Mouse (Mus musculus) CH12.LX (cell line): ENCODE measurements at regions not wholly inside any gene's neighbourhood (a gene's known extent, or its start where the extent isn't known, plus 50 kb on each side); places are given as distances from the start of the nearest gene placed in this dataset.

ENCODE experiments used
- DNase-seq: peaks from one replicate; pipeline ENCODE4 v3.0.0-alpha.2; 2013; ENCODE audit errors: extremely low read depth
- H3K27ac ChIP-seq: 2 replicates; pipeline ENCODE4 v1.5.1; 2012; ENCODE audit warnings: low read depth, mild to moderate bottlenecking, control low read depth, moderate library complexity; ENCODE audit not compliant: insufficient read depth
- H3K27me3 ChIP-seq: replicated peaks from 2 replicates; pipeline ENCODE3; 2012; ENCODE audit warnings: inconsistent platforms
- H3K36me3 ChIP-seq, 2 experiments: replicated peaks in 1 of 2; 2 replicates each; pipeline versions ENCODE3 to v1.6.1; 2012; ENCODE audit warnings: inconsistent platforms in 1 of 2, low read length in 1 of 2, mild to moderate bottlenecking in 1 of 2, mixed read lengths in 1 of 2, moderate library complexity in 1 of 2; ENCODE audit not compliant: control insufficient read depth in 1 of 2, insufficient read depth in 1 of 2
- H3K4me1 ChIP-seq, 2 experiments: 2 replicates each; pipeline ENCODE4 v1.6.1; 2012; ENCODE audit warnings: inconsistent platforms in 1 of 2, moderate library complexity in 1 of 2; ENCODE audit not compliant: insufficient read depth in 2 of 2, control insufficient read depth in 1 of 2
- H3K4me2 ChIP-seq: 2 replicates; pipeline ENCODE4 v1.6.1; 2012; ENCODE audit warnings: low read depth, mild to moderate bottlenecking, control low read depth; ENCODE audit not compliant: poor library complexity, insufficient read depth, severe bottlenecking
- H3K4me3 ChIP-seq, 3 experiments: fragments of 150-350 bp in 1 of 3; sonication (generic) in 1 of 3; replicated peaks in 1 of 3; 2 replicates each; pipeline versions ENCODE3 to v1.5.1; 2011 to 2012; ENCODE audit warnings: low read depth in 2 of 3, low read length in 2 of 3, mild to moderate bottlenecking in 2 of 3, moderate library complexity in 2 of 3, control low read depth in 1 of 3, improper control_type of control experiment in 1 of 3, inconsistent platforms in 1 of 3, mixed read lengths in 1 of 3; ENCODE audit not compliant: poor library complexity in 1 of 3
- H3K79me2 ChIP-seq: replicated peaks from 2 replicates; pipeline ENCODE4 v1.6.1; 2012; ENCODE audit warnings: mild to moderate bottlenecking, moderate library complexity; ENCODE audit not compliant: control insufficient read depth, poor library complexity, insufficient read depth, severe bottlenecking; ENCODE audit errors: extremely low read depth
- H3K9ac ChIP-seq: 2 replicates; pipeline ENCODE4 v1.6.1; 2012; ENCODE audit warnings: low read depth, mild to moderate bottlenecking, control low read depth, moderate library complexity; ENCODE audit not compliant: insufficient read depth
- H3K9me3 ChIP-seq: replicated peaks from 2 replicates; pipeline ENCODE3; 2012; ENCODE audit warnings: low read length, inconsistent platforms, mixed read lengths
- BHLHE40 ChIP-seq: IDR thresholded peaks from 2 replicates; pipeline ENCODE4 v1.6.1; 2011; ENCODE audit warnings: mild to moderate bottlenecking, low read depth, low read length, improper control_type of control experiment
- CHD1 ChIP-seq: IDR thresholded peaks from 2 replicates; pipeline ENCODE4 v1.6.1; 2012; ENCODE audit warnings: low read depth, low read length, improper control_type of control experiment, inconsistent platforms
- ETS1 ChIP-seq: conservative IDR thresholded peaks from 2 replicates; pipeline ENCODE4 v1.6.1; 2012; ENCODE audit warnings: low read depth, mild to moderate bottlenecking, inconsistent platforms, low read length, improper control_type of control experiment, moderate library complexity
- GABPA ChIP-seq: IDR thresholded peaks from 2 replicates; pipeline ENCODE4 v1.6.1; 2012; ENCODE audit warnings: low read depth, low read length, improper control_type of control experiment, inconsistent platforms; ENCODE audit not compliant: insufficient replicate concordance
- IRF4 ChIP-seq: IDR thresholded peaks from 2 replicates; pipeline ENCODE4 v1.6.1; 2014; ENCODE audit warnings: low read depth, mild to moderate bottlenecking, inconsistent platforms, low read length, improper control_type of control experiment
- MAFK ChIP-seq: IDR thresholded peaks from 2 replicates; pipeline ENCODE4 v1.6.1; 2011; ENCODE audit warnings: low read length, improper control_type of control experiment; ENCODE audit not compliant: insufficient replicate concordance
- MXI1 ChIP-seq: IDR thresholded peaks from 2 replicates; pipeline ENCODE4 v1.6.1; 2011; ENCODE audit warnings: mild to moderate bottlenecking, low read depth, low read length, improper control_type of control experiment
- PAX5 ChIP-seq: IDR thresholded peaks from 2 replicates; pipeline ENCODE4 v1.6.1; 2012; ENCODE audit warnings: low read length, inconsistent platforms, mixed read lengths
- POLR2A ChIP-seq: IDR thresholded peaks from 2 replicates; pipeline ENCODE4 v1.6.1; 2011; ENCODE audit warnings: low read depth, mild to moderate bottlenecking, improper control_type of control experiment, low read length
- RAD21 ChIP-seq: IDR thresholded peaks from 2 replicates; pipeline ENCODE4 v1.6.1; 2011; ENCODE audit warnings: low read depth, mild to moderate bottlenecking, low read length, improper control_type of control experiment, moderate library complexity
- TCF12 ChIP-seq: IDR thresholded peaks from 2 replicates; pipeline ENCODE4 v1.6.1; 2014; ENCODE audit warnings: low read depth, mild to moderate bottlenecking, inconsistent platforms, low read length, improper control_type of control experiment
- UBTF ChIP-seq: IDR thresholded peaks from 2 replicates; pipeline ENCODE4 v1.6.1; 2012; ENCODE audit warnings: low read depth, mild to moderate bottlenecking, inconsistent platforms, low read length, improper control_type of control experiment, moderate library complexity
- USF1 ChIP-seq: IDR thresholded peaks from 2 replicates; pipeline ENCODE4 v1.6.1; 2014; ENCODE audit warnings: low read depth, mild to moderate bottlenecking, inconsistent platforms, low read length, improper control_type of control experiment
- USF2 ChIP-seq: conservative IDR thresholded peaks from 2 replicates; pipeline ENCODE4 v1.6.1; 2011; ENCODE audit warnings: low read depth, low read length, improper control_type of control experiment
- ZC3H11A ChIP-seq: IDR thresholded peaks from 2 replicates; pipeline ENCODE4 v1.6.1; 2012; ENCODE audit warnings: low read depth, mild to moderate bottlenecking, inconsistent platforms, low read length, improper control_type of control experiment
- ZKSCAN1 ChIP-seq: IDR thresholded peaks from 2 replicates; pipeline ENCODE4 v1.6.1; 2012; ENCODE audit warnings: low read depth, inconsistent platforms, low read length, improper control_type of control experiment, borderline replicate concordance
- dilution Hi-C: fragments of 300-500 bp; cut with MboI; formaldehyde crosslinking; loops from 2 replicates; pipeline ENCODE4 v1.14.3; 2020; ENCODE audit warnings: low sequenced_read_pairs; ENCODE audit not compliant: extremely low pct_unique_long_range_greater_than_20kb, extremely low pct_ligation_motif_present
- in situ Hi-C: fragments of 300-500 bp; cut with MboI; formaldehyde crosslinking; loops from 3 replicates; pipeline ENCODE4 v1.14.3; 2019; ENCODE audit warnings: low sequenced_read_pairs, low pct_ligation_motif_present, low pct_unique_long_range_greater_than_20kb, mixed read lengths

DNA sequence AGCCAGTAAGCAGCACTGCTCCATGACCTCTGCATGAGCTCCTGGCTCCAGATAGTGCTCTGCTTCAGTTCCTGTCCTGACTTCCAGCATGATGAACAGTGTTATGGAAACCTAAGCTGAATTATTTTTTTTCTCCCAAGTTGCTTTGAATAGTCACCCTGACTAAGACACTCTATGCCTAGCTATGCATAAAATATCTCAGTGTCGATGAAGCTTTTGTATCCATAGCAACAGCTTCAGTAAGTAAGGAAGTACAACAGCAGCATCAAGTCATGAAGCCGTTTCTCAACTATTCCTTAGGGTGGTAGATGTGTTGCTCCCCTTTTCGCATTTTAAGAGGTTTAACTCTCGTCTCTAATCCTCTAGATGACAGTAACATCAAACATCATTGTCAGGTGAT is 228.4 kb upstream of the Gpc5 start:
- Histone ChIP-seq H3K4me2 (no peak overlapping the region), H3K79me2 (no peaks in the 10 kb centered on the region), H3K27ac (no peak overlapping the region), H3K4me1 (no peaks in the 10 kb centered on the region), H3K9ac (no peak overlapping the region), H3K27me3 (no peaks in the 10 kb centered on the region), H3K4me3 (no peak overlapping the region), H3K36me3 (no peaks in the 10 kb centered on the region), H3K9me3 (peaks cover 16% of the 10 kb centered on the region)
- no peak for TF ChIP-seq ZKSCAN1
- no peak for TF ChIP-seq USF1
- no peak for TF ChIP-seq ETS1
- no peak for TF ChIP-seq BHLHE40
- no peak for TF ChIP-seq TCF12
- no peak for TF ChIP-seq ZC3H11A
- TF ChIP-seq MAFK: no peak
- TF ChIP-seq GABPA: no peak
- in situ Hi-C loops (no loop called here), dilution Hi-C loops (no loop called here)
- no peak for DNase-seq

- Histone ChIP-seq H3K4me2 (no peak overlapping the region), H3K36me3 (no peaks in the 10 kb centered on the region), H3K9me3 (peaks cover 16% of the 10 kb centered on the region), H3K9ac (no peak overlapping the region), H3K27ac (no peak overlapping the region), H3K79me2 (no peaks in the 10 kb centered on the region), H3K4me3 (no peak overlapping the region), H3K27me3 (no peaks in the 10 kb centered on the region), H3K4me1 (no peaks in the 10 kb centered on the region)
- TF ChIP-seq RAD21: no peak
- TF ChIP-seq POLR2A: no peak
- TF ChIP-seq CHD1: no peak
- no peak for TF ChIP-seq PAX5
- TF ChIP-seq MAFK: no peak
- TF ChIP-seq BHLHE40: no peak
- TF ChIP-seq UBTF: no peak
- TF ChIP-seq MXI1: no peak
- TF ChIP-seq USF2: no peak
- no peak for TF ChIP-seq IRF4
- DNase-seq: no peak
- dilution Hi-C loops: no loop called here
- in situ Hi-C loops: no loop called here
Observed at GRCm38 (mm10) chr14:114864102-114864501, 227.9 kb upstream of the Gpc5 start.
